Mouse (Mus musculus) lung, postnatal 14 days (tissue): Measurements from ENCODE around the gene D430042O09Rik.
A peak's percentile ranks its signal among the peaks of the same experiment; 100 is the strongest.

Experiments
- DNase-seq: peaks from one replicate; pipeline ENCODE4 v3.0.0; 2021

The D430042O09Rik gene

DNA sequence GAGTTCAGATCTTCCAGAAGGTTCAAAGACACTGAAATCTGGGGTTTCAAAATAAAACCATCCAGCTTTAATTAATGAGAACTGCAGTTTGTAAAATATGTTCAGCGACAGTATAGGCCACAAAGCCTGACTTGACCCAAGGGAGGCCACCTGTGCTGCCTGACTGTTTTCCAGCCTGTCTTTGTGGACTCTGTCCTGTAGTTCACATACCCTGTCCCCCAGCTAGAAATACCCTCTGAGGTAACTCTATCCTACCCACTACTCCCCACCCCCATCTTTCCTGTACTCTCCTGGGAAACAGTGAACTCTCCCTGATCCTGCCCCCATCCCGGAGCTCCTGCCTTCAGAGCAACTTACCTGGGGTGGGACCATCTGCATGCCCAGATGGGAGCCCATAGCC is 175.5 kb downstream of the D430042O09Rik start:
- no peak for DNase-seq

DNA sequence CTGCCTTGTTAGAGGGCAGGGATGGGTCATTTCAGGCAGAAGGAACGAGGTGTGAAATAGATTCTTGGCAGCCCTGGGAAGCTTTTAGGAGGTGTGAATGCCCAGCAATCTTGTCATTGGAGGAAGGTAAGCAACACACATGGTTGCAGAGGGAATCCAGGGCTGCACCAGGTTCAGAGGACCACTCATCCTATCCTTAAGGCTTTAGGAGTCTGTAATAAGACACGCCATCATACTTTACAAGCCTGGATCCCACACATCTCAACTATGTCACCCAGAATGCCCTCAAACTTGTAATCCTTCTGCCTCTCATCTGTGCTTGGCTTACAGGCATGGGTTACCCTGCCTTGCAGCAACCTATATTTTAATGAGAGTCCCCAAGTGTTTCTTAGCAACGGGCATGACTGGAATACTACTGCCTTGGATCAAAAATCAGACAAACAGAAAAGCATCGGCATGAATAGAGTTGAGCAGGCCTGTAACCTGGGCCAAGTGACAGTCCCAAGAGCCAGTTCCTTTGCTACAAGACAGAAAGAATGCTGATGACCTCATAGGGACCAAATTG is 178.5 kb downstream of the D430042O09Rik start:
- no peak for DNase-seq

DNA sequence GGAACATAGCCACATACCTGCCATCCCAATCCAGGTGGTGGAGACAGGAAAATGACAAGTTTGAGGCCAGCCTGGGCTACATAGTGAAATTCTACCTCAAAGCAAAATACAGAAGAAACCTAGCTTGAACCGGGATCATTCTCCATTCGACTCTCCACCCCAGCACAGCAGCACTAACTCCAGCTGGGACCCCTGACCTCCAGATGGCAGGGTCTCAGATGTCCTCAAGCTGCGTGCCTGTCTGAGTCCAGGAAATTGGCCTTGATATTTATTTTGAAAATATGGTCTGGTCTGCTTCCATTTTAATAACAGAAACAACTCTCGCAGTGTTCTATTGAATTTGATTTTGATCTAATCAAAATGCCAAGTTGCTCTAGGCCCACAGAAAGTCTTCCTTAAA is 179.4 kb downstream of the D430042O09Rik start:
- DNase-seq = peak; percentile 53

DNA sequence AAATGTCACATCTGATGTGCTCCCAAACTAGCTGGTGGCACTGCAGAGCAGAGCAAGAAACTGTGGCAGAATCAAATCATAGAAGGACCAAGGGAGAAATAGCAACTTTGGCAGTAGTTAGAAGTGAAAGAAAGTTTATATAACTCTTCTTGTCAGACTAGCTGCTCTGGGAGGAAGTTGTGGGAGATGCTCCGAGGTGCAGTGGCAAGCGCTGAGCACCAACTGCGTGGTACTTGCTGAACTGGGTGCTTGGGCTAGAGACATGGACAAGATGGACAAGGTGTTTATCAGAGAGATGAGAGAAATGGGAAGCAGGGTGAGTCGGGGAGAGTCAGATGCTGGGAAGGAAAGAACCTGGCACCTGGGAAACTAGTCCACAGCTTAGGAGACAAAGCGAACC is 180.1 kb downstream of the D430042O09Rik start:
- DNase-seq = no peak

DNA sequence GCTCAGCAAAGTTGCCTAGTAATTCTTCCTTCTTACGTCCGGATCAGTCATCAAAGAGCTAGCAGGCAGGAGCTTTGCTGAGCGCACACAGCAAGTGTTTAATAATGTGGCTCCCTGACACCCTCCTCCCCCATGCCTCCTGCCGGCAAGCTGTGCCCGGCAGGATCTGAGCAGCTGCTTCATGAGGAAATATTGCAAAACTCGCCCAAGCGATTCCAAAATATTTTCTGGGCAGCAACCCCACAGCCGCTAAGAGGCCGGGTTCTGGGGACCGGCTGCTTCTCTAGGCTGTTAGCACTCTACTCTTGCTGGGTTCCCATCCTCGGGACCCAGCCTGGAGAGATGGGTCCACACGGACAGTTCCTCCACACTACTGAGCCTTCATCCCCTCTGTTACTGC is 180.7 kb downstream of the D430042O09Rik start:
- DNase-seq = peak; percentile 39

DNA sequence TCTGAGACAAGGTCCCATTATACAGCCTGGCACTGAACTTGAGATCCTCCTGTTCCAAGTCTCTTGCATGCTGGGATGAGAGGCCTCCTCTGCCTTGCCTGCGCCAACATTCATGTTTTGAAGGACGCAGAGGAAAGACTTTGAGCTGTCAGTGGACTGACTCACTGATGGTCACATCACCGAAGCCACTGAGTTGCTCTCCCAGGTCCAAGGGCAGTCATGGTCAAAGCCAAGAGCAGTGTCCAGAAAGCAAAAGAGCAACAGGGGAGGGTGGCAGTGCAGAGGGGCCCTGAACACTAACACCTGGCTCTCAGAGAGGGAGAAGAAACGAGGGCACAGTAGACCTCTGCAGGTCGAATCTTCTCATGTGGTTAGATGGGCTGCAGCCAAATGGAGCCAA is 185.9 kb downstream of the D430042O09Rik start:
- DNase-seq = no peak

DNA sequence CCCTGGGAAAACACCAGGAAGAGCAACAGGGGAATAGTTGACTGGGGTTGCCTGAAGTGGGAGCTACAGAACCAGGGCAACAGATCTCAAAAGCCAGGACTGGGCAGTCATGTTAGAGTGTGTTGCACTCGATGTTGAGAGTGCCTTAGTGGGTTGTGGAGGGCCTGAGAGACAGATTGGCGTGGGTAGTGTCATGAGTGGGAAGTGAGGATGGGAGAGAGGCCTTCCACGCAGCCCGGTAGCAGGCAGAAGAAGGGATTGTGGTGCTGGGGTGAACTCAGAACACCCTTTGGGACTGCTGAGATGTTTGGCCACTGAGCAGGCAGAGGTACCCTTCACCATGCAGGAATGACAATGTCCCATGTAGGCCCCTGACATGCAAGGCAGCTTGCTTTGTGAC is 189.4 kb downstream of the D430042O09Rik start:
- DNase-seq = no peak

DNA sequence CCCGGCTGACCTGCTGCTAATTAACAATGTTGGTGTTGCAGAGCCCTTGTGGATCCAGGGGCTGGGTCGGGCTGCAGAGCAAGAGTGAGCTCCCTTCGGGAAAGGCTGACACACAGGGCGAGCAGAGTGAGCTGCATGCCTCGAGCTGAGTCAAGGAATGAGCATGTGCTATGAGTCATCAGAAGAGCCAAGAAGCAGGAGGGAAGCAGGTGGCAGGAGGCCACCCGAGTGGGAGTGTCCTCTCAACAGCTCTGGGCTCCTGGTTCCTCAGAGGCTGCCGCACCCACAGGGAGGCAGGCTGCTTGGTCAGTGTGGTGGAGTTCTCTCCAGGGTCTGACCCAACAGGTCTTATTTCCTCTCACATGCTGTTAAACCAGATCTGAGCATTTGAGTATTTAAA is 191.3 kb downstream of the D430042O09Rik start:
- DNase-seq = peak; percentile 54

DNA sequence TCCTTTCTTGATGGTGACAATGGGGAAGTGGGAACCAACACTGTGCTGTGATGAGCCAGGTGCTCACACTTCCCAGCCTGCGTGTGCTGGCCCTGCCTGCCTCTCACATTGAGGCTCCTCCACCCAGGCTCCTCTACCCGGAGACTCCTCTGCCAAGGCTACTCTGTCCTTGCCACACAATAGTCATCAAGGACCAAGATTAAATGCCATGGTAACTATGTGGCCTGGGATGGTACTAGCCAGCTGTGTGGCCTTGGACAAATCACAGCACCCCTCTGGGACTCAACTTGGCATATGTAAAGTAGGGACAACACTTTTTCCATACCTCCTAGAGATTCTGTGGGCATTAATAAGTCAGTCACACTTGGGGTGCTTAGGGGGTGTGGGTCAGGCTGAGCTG is 192.2 kb downstream of the D430042O09Rik start:
- no peak for DNase-seq

DNA sequence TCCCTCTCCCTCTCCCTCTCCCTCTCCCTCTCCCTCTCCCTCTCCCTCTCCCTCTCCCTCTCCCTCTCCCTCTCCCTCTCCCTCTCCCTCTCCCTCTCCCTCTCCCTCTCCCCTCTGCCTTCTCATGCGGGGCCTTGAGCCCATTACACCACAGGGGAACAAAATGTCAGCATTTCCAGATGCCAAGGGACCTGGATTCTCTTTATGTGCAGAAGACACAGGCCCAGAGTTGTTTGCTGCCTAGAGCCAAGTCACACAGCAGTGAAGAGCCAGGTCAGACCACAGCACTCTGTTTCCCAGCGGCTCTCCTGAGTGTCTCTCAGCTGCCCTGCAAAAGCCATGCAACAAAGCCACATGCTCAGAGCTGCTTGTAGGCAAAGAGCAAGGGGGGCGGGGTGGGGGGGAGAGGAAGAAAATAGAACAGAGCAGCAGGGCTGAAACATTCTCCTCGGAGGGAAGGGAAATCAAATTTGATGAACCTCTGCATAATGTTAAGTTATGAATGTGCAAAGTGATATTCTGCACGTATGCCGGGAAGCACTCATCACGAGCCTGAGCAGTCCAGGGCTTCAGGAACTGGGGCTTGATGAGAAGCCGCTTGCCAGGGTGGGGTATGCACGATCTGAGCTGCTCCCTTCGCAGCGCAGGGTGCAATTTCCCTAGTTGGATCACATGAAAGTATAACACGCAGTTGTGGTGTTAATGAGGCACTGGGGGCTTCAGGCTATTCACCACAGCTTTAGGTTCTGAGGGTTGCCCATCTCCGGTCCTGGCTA is 192.9 kb downstream of the D430042O09Rik start:
- no peak for DNase-seq

DNA sequence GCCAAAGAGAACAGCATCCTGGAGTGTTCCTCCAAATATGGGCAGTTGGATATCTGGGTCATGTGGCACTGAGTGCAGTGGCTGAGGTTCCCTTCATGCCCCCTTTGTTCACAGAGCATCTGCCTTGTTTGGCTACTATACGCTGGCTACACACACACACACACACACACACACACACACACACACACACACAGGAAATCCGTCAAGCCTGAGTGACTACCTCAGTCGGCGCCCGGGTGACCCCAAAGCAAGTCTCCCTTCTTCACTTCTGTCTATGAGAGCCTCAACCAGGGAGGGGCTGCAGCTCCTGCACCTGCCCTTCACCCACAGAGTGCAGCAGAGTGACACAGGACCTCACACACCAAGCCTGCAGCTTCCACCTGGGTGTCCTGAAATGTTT is 213.1 kb downstream of the D430042O09Rik start:
- DNase-seq = no peak

DNA sequence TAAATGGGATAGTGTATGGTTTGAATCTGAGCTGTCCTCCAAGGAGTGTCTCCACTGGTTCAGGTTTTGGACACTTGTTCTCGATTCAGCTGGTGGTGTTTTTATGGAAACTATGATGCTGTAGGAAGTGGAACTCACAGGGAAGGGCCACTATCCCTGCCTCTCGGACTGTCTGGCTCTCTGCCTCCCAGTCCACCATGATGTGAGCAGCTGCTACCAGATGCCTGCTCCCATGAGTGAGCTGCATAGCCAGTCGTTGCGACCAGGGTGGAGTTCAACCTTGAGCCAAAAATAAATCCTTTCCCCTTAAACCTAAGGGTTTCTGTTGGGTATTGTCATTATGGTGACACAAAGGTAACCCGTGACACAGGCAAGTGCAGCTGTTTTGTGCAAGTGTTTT is 216.4 kb downstream of the D430042O09Rik start:
- DNase-seq = no peak
